Mouse (Mus musculus): ENCODE measurements around the gene Lrrc29. TPM values are rescaled to one million over a fixed set of nuclear protein-coding genes. Genes with fewer than 3 reads are reported as not detected.

The Lrrc29 gene
- polyA plus RNA-seq, 1 experiment from 2014 or later: 1.3 TPM

- ATAC-seq (ENCODE audit: insufficient number of reproducible peaks, insufficient read depth, low FRiP score, low TSS enrichment, low read depth): no peak
Measured at GRCm38 (mm10) chr8:105342768-105343167, 16.7 kb upstream of the Lrrc29 start.

GRCm38 (mm10) chr8:105341399-105341798 is 15.3 kb upstream of the Lrrc29 start:
- Histone ChIP-seq H3K4me2 (no peak overlapping the region), H3K4me3 (no peak overlapping the region), H3K9me3 (no peaks in the 10 kb centered on the region), H3K27ac (no peak overlapping the region; the same call in 1 of the 2 replicates), H3K4me1 (peaks cover 45% of the 10 kb centered on the region), H3K27me3 (no peaks in the 10 kb centered on the region), H3K9ac (0 out of 2 replicates have a peak overlapping the region, but pooled peaks have one; percentile 21), H3K36me3 (peaks cover 21% of the 10 kb centered on the region)
- ATAC-seq (ENCODE audit: insufficient number of reproducible peaks, insufficient read depth, low FRiP score, low TSS enrichment, low read depth): no peak
- 33% methylated on average over 8 of the region's 8 CpGs for WGBS

More at GRCm38 (mm10) chr8:105342768-105343167, 16.7 kb upstream of the Lrrc29 start:
- H3K4me2 ChIP-seq: no peak overlapping the region
- H3K4me3 ChIP-seq: no peak overlapping the region
- 71% methylated on average over 4 of the region's 4 CpGs for WGBS
- H3K9me3 ChIP-seq: no peaks in the 10 kb centered on the region
- peaks cover 49% of the 10 kb centered on the region for H3K4me1 ChIP-seq
- H3K9ac ChIP-seq: no peak overlapping the region
- H3K36me3 ChIP-seq: peaks cover 8% of the 10 kb centered on the region
- no peak overlapping the region for H3K27ac ChIP-seq
- no peaks in the 10 kb centered on the region for H3K27me3 ChIP-seq

GRCm38 (mm10) chr8:105339886-105340635 is 14.0 kb upstream of the Lrrc29 start:
- Histone ChIP-seq H3K36me3 (peaks cover 35% of the 10 kb centered on the region), H3K9ac (no peak overlapping the region), H3K4me2 (no peak overlapping the region), H3K4me1 (peaks cover 31% of the 10 kb centered on the region), H3K9me3 (no peaks in the 10 kb centered on the region), H3K27ac (no peak overlapping the region; the same call in 1 of the 2 replicates), H3K27me3 (no peaks in the 10 kb centered on the region), H3K4me3 (no peak overlapping the region)
- no peak for ATAC-seq (ENCODE audit: insufficient number of reproducible peaks, insufficient read depth, low FRiP score, low TSS enrichment, low read depth)
- 80% methylated on average over 6 of the region's 6 CpGs for WGBS

- no peak for ATAC-seq (ENCODE audit: insufficient number of reproducible peaks, insufficient read depth, low FRiP score, low TSS enrichment, low read depth)
- Histone ChIP-seq H3K27me3 (no peaks in the 10 kb centered on the region), H3K4me1 (peaks cover 22% of the 10 kb centered on the region), H3K9ac (peak overlapping the region; percentile 41), H3K36me3 (peaks cover 45% of the 10 kb centered on the region), H3K9me3 (no peaks in the 10 kb centered on the region), H3K4me2 (peak overlapping the region; percentile 24; the same call in 1 of the 2 replicates), H3K4me3 (no peak overlapping the region), H3K27ac (peak overlapping the region; percentile 73; the same call in 1 of the 2 replicates)
- WGBS: 22% methylated on average over 4 of the region's 4 CpGs
Measured at GRCm38 (mm10) chr8:105338992-105339391, 12.9 kb upstream of the Lrrc29 start.

- 56% methylated on average over 32 of the region's 32 CpGs for WGBS
- Histone ChIP-seq H3K4me2 (no peak overlapping the region), H3K4me3 (no peak overlapping the region), H3K27ac (no peak overlapping the region), H3K9ac (no peak overlapping the region), H3K36me3 (peaks cover 67% of the 10 kb centered on the region), H3K4me1 (peaks cover 21% of the 10 kb centered on the region), H3K27me3 (no peaks in the 10 kb centered on the region), H3K9me3 (no peaks in the 10 kb centered on the region)
- ATAC-seq (ENCODE audit: insufficient number of reproducible peaks, insufficient read depth, low FRiP score, low TSS enrichment, low read depth): no peak
Measured at GRCm38 (mm10) chr8:105336373-105337130, 10.5 kb upstream of the Lrrc29 start.

GRCm38 (mm10) chr8:105332523-105332922 is 6.4 kb upstream of the Lrrc29 start:
- no peaks in the 10 kb centered on the region for H3K27me3 ChIP-seq
- H3K4me3 ChIP-seq: no peak overlapping the region
- no peak overlapping the region for H3K27ac ChIP-seq
- no peak overlapping the region for H3K9ac ChIP-seq
- peaks cover 95% of the 10 kb centered on the region for H3K36me3 ChIP-seq
- 64% methylated on average over 2 of the region's 2 CpGs for WGBS
- H3K4me1 ChIP-seq: peaks cover under 1% of the 10 kb centered on the region
- ATAC-seq (ENCODE audit: insufficient number of reproducible peaks, insufficient read depth, low FRiP score, low TSS enrichment, low read depth): no peak
- H3K9me3 ChIP-seq: no peaks in the 10 kb centered on the region
- H3K4me2 ChIP-seq: no peak overlapping the region

GRCm38 (mm10) chr8:105331931-105332330 is 5.9 kb upstream of the Lrrc29 start:
- no peak overlapping the region for H3K9ac ChIP-seq
- ATAC-seq (ENCODE audit: insufficient number of reproducible peaks, insufficient read depth, low FRiP score, low TSS enrichment, low read depth): no peak
- WGBS: 94% methylated on average over 9 of the region's 9 CpGs
- H3K9me3 ChIP-seq: no peaks in the 10 kb centered on the region
- peaks cover 6% of the 10 kb centered on the region for H3K4me1 ChIP-seq
- H3K27me3 ChIP-seq: no peaks in the 10 kb centered on the region
- H3K36me3 ChIP-seq: peaks cover 92% of the 10 kb centered on the region
- H3K27ac ChIP-seq: no peak overlapping the region
- H3K4me3 ChIP-seq: no peak overlapping the region
- H3K4me2 ChIP-seq: no peak overlapping the region

GRCm38 (mm10) chr8:105331469-105331868 is 5.4 kb upstream of the Lrrc29 start:
- Histone ChIP-seq H3K9ac (no peak overlapping the region), H3K9me3 (no peaks in the 10 kb centered on the region), H3K27ac (no peak overlapping the region), H3K36me3 (peaks cover 87% of the 10 kb centered on the region), H3K27me3 (no peaks in the 10 kb centered on the region), H3K4me2 (no peak overlapping the region), H3K4me1 (peaks cover 9% of the 10 kb centered on the region), H3K4me3 (no peak overlapping the region)
- 95% methylated on average over 22 of the region's 22 CpGs for WGBS
- no peak for ATAC-seq (ENCODE audit: insufficient number of reproducible peaks, insufficient read depth, low FRiP score, low TSS enrichment, low read depth)

GRCm38 (mm10) chr8:105330325-105330724 is 4.2 kb upstream of the Lrrc29 start:
- WGBS: 94% methylated on average over 12 of the region's 12 CpGs
- Histone ChIP-seq H3K4me2 (no peak overlapping the region), H3K9me3 (no peaks in the 10 kb centered on the region), H3K9ac (no peak overlapping the region), H3K36me3 (peaks cover 76% of the 10 kb centered on the region), H3K27me3 (no peaks in the 10 kb centered on the region), H3K27ac (no peak overlapping the region), H3K4me1 (peaks cover 12% of the 10 kb centered on the region), H3K4me3 (no peak overlapping the region)
- no peak for ATAC-seq (ENCODE audit: insufficient number of reproducible peaks, insufficient read depth, low FRiP score, low TSS enrichment, low read depth)

- peaks cover 56% of the 10 kb centered on the region for H3K36me3 ChIP-seq
- 35% methylated on average over 6 of the region's 6 CpGs for WGBS
Measured at GRCm38 (mm10) chr8:105326968-105327367, 890 bp upstream of the Lrrc29 start.

GRCm38 (mm10) chr8:105325641-105326093 is 411 bp downstream of the Lrrc29 start:
- ATAC-seq (ENCODE audit: insufficient number of reproducible peaks, insufficient read depth, low FRiP score, low TSS enrichment, low read depth): peak; percentile 62; the same call in 1 of the 2 replicates
- Histone ChIP-seq H3K36me3 (peaks cover 47% of the 10 kb centered on the region), H3K9ac (peak overlapping the region; percentile 89), H3K4me2 (peak overlapping the region; percentile 71), H3K4me3 (peak overlapping the region; percentile 84), H3K27me3 (no peaks in the 10 kb centered on the region), H3K9me3 (no peaks in the 10 kb centered on the region), H3K27ac (peak overlapping the region; percentile 89; the same call in 1 of the 2 replicates), H3K4me1 (peaks cover 19% of the 10 kb centered on the region)
- WGBS: under 1% methylated on average over 12 of the region's 12 CpGs

More at GRCm38 (mm10) chr8:105326968-105327367, 890 bp upstream of the Lrrc29 start:
- ATAC-seq (ENCODE audit: insufficient number of reproducible peaks, insufficient read depth, low FRiP score, low TSS enrichment, low read depth): no peak
- Histone ChIP-seq H3K27me3 (no peaks in the 10 kb centered on the region), H3K4me3 (peak overlapping the region; percentile 84), H3K9ac (peak overlapping the region; percentile 89), H3K4me2 (peak overlapping the region; percentile 71), H3K27ac (peak overlapping the region; percentile 89), H3K9me3 (no peaks in the 10 kb centered on the region), H3K4me1 (peaks cover 19% of the 10 kb centered on the region)

Data from embryonic facial prominence, embryonic 13.5 days (tissue).